Mouse (Mus musculus) stomach, postnatal 0 days (tissue): ENCODE results near the gene 1110059E24Rik. TPM values are rescaled to one million over a fixed set of nuclear protein-coding genes. Genes with fewer than 3 reads are reported as not detected.
A peak's percentile ranks its signal among the peaks of the same experiment; 100 is the strongest.

Experiments used
- ATAC-seq: fragments of 200-750 bp; cut with Nextera tagmentation; 2 replicates; pipeline ENCODE4 v1.8.0; 2017; ENCODE audit not compliant: low FRiP score, low TSS enrichment
- DNase-seq: peaks from one replicate; pipeline ENCODE4 v3.0.0-alpha.2; 2016; ENCODE audit warnings: low spot score
- H3K27ac ChIP-seq: fragments of 300-500 bp; sonication (generic); replicated peaks from 2 replicates; pipeline ENCODE4 v1.5.1; 2014; ENCODE audit warnings: mild to moderate bottlenecking, control low read depth
- H3K27me3 ChIP-seq: fragments of 300-500 bp; sonication (generic); 2 replicates; pipeline ENCODE4 v1.6.1; 2014; ENCODE audit warnings: low read length; ENCODE audit not compliant: control insufficient read depth, insufficient read depth
- H3K36me3 ChIP-seq: fragments of 300-500 bp; sonication (generic); 2 replicates; pipeline ENCODE4 v1.6.1; 2014; ENCODE audit warnings: low read length, mixed read lengths; ENCODE audit not compliant: control insufficient read depth, insufficient read depth
- H3K4me1 ChIP-seq: fragments of 300-500 bp; sonication (generic); replicated peaks from 2 replicates; pipeline ENCODE4 v1.6.1; 2014; ENCODE audit warnings: antibody characterized with exemption; ENCODE audit not compliant: control insufficient read depth, insufficient read depth
- H3K4me2 ChIP-seq: fragments of 300-500 bp; sonication (generic); replicated peaks from 2 replicates; pipeline ENCODE4 v1.6.1; 2014; ENCODE audit warnings: low read depth, mild to moderate bottlenecking, control low read depth, moderate library complexity
- H3K4me3 ChIP-seq: fragments of 300-500 bp; sonication (generic); 2 replicates; pipeline ENCODE4 v1.5.1; 2014; ENCODE audit warnings: low read depth, low read length, control low read depth
- H3K9ac ChIP-seq: fragments of 300-500 bp; sonication (generic); 2 replicates; pipeline ENCODE4 v1.6.1; 2014; ENCODE audit warnings: mild to moderate bottlenecking, low read length, control low read depth, mixed read lengths
- H3K9me3 ChIP-seq: fragments of 300-500 bp; sonication (generic); 2 replicates; pipeline ENCODE4 v1.6.1; 2016; ENCODE audit warnings: low read length; ENCODE audit not compliant: control insufficient read depth
- CTCF ChIP-seq: IDR thresholded peaks from 2 replicates; pipeline ENCODE4 v1.5.1; 2016; ENCODE audit warnings: antibody characterized with exemption, low read depth, mild to moderate bottlenecking, moderate library complexity
- EP300 ChIP-seq: optimal IDR thresholded peaks from 2 replicates; pipeline ENCODE3; 2016; ENCODE audit warnings: antibody characterized with exemption
- WGBS: fragments of 180-500 bp; shearing (Covaris S2); extraction: QIAGEN DNeasy Blood & Tissue Kit; methylation state at CpG from one replicate; pipeline ENCODE4 v1.1.7; 2014; 5-methylcytosine and 5-hydroxymethylcytosine counted together
- polyA plus RNA-seq: library from polyadenylated mRNA; unstranded; fragments of >200 nt; fragmentation: Nextera tagmentation; extraction: Ambion mirVana; gene quantifications from 2 replicates; pipeline ENCODE4 v1.2.1, GENCODE M21; 2015

Gene 1110059E24Rik
- polyA plus RNA-seq, 1 experiment from 2014 or later, result 33.4 TPM

- no peak overlapping the region for H3K4me2 ChIP-seq
- no peaks in the 10 kb centered on the region for H3K27me3 ChIP-seq
- no peaks in the 10 kb centered on the region for H3K9me3 ChIP-seq
- ATAC-seq (no peak), DNase-seq (no peak)
- H3K36me3 ChIP-seq, result no peaks in the 10 kb centered on the region
- no peak overlapping the region for H3K27ac ChIP-seq
- H3K4me1 ChIP-seq, result no peaks in the 10 kb centered on the region
- WGBS, result 73% methylated on average over 3 of the region's 3 CpGs
- H3K4me3 ChIP-seq, result no peak overlapping the region
- TF ChIP-seq EP300 (no peak), CTCF (no peak)
- H3K9ac ChIP-seq, result no peak overlapping the region
These were observed 84.8 kb downstream of the 1110059E24Rik start for GRCm38 (mm10) chr19:21567933-21568332.

- no peak overlapping the region for H3K4me3 ChIP-seq
- H3K36me3 ChIP-seq, result no peaks in the 10 kb centered on the region
- no peaks in the 10 kb centered on the region for H3K9me3 ChIP-seq
- ATAC-seq (no peak), DNase-seq (no peak)
- no peak overlapping the region for H3K4me2 ChIP-seq
- TF ChIP-seq EP300 (no peak), CTCF (no peak)
- WGBS, result 88% methylated on average over 5 of the region's 5 CpGs
- no peak overlapping the region for H3K9ac ChIP-seq
- no peak overlapping the region for H3K27ac ChIP-seq
- H3K27me3 ChIP-seq, result no peaks in the 10 kb centered on the region
- H3K4me1 ChIP-seq, result no peaks in the 10 kb centered on the region
These were observed 86.3 kb downstream of the 1110059E24Rik start for GRCm38 (mm10) chr19:21566484-21566883.

DNA sequence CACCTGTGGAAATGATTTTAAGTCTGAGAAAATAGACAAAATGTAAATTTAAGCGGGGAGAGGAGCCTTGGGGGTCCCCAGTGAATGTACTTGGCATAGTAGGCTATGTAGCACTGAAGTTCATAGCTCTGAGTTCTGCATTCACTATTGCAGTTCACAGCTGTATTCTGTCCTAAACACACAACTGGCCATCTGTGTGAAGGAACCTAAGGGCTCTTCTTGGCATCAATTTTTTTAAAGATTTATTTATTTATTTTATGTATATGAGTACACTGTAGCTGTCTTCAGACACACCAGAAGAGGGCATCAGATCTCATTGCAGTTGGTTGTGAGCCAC lies 88.3 kb downstream of the 1110059E24Rik start:
- no peak overlapping the region for H3K4me3 ChIP-seq
- no peaks in the 10 kb centered on the region for H3K4me1 ChIP-seq
- no peaks in the 10 kb centered on the region for H3K36me3 ChIP-seq
- H3K4me2 ChIP-seq, result no peak overlapping the region
- no peaks in the 10 kb centered on the region for H3K9me3 ChIP-seq
- 4% methylated on average over 1 of the region's 1 CpGs for WGBS
- no peaks in the 10 kb centered on the region for H3K27me3 ChIP-seq
- no peak overlapping the region for H3K9ac ChIP-seq
- TF ChIP-seq EP300, result no peak
- TF ChIP-seq CTCF, result no peak
- H3K27ac ChIP-seq, result no peak overlapping the region
- DNase-seq, result no peak
- ATAC-seq, result no peak

GRCm38 (mm10) chr19:21563789-21564460 lies 88.9 kb downstream of the 1110059E24Rik start:
- no peak for TF ChIP-seq EP300
- peak; percentile 96 for TF ChIP-seq CTCF
- DNase-seq, result peak; percentile 75
- H3K9ac ChIP-seq, result no peak overlapping the region
- H3K27me3 ChIP-seq, result no peaks in the 10 kb centered on the region
- no peak overlapping the region for H3K27ac ChIP-seq
- WGBS, result 20% methylated on average over 11 of the region's 11 CpGs
- no peaks in the 10 kb centered on the region for H3K9me3 ChIP-seq
- H3K4me3 ChIP-seq, result no peak overlapping the region
- ATAC-seq, result peak; percentile 60; the same call in 1 of the 2 replicates
- no peaks in the 10 kb centered on the region for H3K4me1 ChIP-seq
- no peak overlapping the region for H3K4me2 ChIP-seq
- H3K36me3 ChIP-seq, result no peaks in the 10 kb centered on the region

DNA sequence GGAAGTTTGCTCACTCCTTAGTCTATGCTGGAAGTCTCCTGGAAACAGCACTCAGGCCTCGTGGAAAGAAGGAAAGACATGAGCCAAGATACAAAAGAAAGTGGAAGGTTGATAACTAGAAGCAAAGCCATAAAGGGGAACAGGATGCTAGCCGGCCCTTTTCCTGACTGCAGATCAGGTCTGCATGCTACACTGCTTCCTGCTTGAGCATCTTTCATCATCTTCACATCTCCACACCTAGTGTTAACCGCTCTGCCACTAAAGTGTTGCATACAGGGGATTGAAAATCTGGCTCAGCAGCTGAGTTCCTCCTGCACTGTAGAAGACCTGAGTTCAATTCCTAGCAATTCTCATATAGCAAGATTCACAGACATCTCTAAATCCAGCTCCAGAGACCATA lies 89.8 kb downstream of the 1110059E24Rik start:
- no peaks in the 10 kb centered on the region for H3K27me3 ChIP-seq
- no peak overlapping the region for H3K4me2 ChIP-seq
- no peaks in the 10 kb centered on the region for H3K36me3 ChIP-seq
- no peak overlapping the region for H3K9ac ChIP-seq
- no peak overlapping the region for H3K27ac ChIP-seq
- H3K9me3 ChIP-seq, result no peaks in the 10 kb centered on the region
- H3K4me1 ChIP-seq, result no peaks in the 10 kb centered on the region
- no peak for TF ChIP-seq CTCF
- no peak for TF ChIP-seq EP300
- WGBS, result 79% methylated on average over 3 of the region's 3 CpGs
- no peak overlapping the region for H3K4me3 ChIP-seq
- no peak for ATAC-seq
- DNase-seq, result no peak

GRCm38 (mm10) chr19:21552801-21553200 lies 100.0 kb downstream of the 1110059E24Rik start:
- no peak for ATAC-seq
- no peak for TF ChIP-seq CTCF
- no peak for TF ChIP-seq EP300
- no peak overlapping the region for H3K9ac ChIP-seq
- H3K27me3 ChIP-seq, result no peaks in the 10 kb centered on the region
- 77% methylated on average over 9 of the region's 9 CpGs for WGBS
- no peak for DNase-seq
- H3K27ac ChIP-seq, result no peak overlapping the region
- H3K4me1 ChIP-seq, result no peaks in the 10 kb centered on the region
- no peak overlapping the region for H3K4me2 ChIP-seq
- H3K4me3 ChIP-seq, result no peak overlapping the region
- no peaks in the 10 kb centered on the region for H3K36me3 ChIP-seq
- H3K9me3 ChIP-seq, result no peaks in the 10 kb centered on the region
